Mouse (Mus musculus) adrenal gland, adult 18-20 months (tissue): ENCODE data around the gene Sbp. TPM values are rescaled to one million over a fixed set of nuclear protein-coding genes. Genes with fewer than 3 reads are reported as not detected.
"Not testable (repeated sequence)": the region's sequence is repeated elsewhere in the genome, so short reads cannot be mapped to it uniquely, and the experiment has no call there.

ENCODE experiments used
- DNase-seq, 2 experiments: peaks; one replicate each; pipeline ENCODE4 v3.0.0; 2021 to 2022; ENCODE audit warnings: low spot score in 2 of 2
- long read RNA-seq, 2 experiments: library from polyadenylated mRNA; stranded (forward); transcript quantifications; one replicate each; pipeline ENCODE4 v2.0.0; 2021
- total RNA-seq, 2 experiments: library from RNA; stranded (reverse); gene quantifications; 1 replicate in 1 of 2; 2 replicates in 1 of 2; pipeline ENCODE4 v1.2.3; 2021

Gene Sbp
- total RNA-seq: not detected
- long read RNA-seq, experiment 1: 0 reads
- long read RNA-seq, experiment 2: 0 reads

DNA sequence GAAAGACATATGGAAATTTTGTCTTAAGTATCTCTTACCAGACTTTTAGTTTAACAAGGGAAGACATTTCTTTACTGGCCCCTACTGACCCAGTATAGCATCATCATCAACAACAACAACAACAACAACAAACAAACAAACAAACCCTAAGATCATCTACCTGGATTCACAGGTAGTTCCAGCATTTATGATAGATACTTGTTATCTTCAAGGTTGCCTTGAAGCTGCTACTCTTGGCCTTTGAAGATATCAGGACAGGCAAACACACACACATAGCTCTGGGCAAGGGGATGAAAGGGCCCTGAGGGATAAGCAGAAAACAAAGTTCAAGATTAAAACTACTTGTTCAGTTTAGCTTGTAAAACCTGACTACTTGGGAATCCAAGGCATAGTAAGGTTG, at the start of gene Sbp:
Gene Sbp, plus strand, starts transcription at position 301 of the 400 bp plus-strand sequence.
- DNase-seq: no peak

- DNase-seq: not testable (repeated sequence)
Measured at GRCm38 (mm10) chr17:23917158-23917557, 24.3 kb upstream of the Sbp start, which contains the start of gene Dcpp3. Gene Dcpp3, plus strand, starts transcription at chr17:23917458.

DNA sequence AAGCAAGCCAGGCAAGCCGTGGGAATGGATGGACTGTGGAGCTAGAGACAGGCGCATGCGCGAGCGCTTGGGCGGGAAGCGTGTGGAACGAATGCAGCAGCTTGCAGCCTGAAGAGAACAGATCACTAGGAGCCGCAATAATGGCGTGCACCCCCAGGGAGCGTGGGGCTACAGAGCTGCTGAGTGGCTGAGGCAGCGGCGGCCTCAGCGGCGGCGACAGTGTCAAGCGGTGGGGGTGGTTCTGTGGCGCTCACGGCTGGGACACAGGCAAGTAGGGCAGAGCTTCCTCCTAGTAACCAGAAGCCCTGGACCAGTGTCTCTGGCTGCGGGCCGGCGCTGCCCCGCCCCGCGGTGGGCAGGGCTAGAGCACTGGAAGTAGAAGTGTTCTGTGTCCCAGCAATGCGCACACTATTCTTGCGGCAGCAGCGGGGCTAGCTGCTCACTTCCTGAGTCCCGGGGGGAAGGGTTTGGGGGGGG, 16.9 kb upstream of the Sbp start:
- peak; percentile 83 to 84 for DNase-seq

DNA sequence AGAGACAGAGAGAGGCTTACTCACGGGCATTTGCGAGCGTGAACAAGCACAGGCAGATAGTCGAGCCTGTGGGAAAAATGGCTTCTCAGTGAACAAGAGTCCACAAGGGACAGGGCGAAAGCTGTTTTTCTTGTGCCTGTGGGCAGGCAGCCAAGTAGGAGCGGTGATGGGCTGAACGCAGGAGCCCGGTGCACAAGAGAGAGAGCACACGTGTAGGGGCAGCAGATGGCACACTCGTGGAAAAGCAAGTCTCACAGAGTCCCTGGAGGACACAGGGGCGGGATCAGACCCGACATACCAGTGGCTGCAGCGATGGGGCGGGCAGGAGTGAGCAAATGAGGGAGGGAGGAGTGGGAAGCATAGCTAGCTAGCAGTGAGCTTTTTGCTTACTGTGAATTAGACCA, 16.4 kb upstream of the Sbp start:
- DNase-seq: peak; percentile 41 to 44

- DNase-seq: no peak
Measured at GRCm38 (mm10) chr17:23931157-23931556, 10.3 kb upstream of the Sbp start.

DNA sequence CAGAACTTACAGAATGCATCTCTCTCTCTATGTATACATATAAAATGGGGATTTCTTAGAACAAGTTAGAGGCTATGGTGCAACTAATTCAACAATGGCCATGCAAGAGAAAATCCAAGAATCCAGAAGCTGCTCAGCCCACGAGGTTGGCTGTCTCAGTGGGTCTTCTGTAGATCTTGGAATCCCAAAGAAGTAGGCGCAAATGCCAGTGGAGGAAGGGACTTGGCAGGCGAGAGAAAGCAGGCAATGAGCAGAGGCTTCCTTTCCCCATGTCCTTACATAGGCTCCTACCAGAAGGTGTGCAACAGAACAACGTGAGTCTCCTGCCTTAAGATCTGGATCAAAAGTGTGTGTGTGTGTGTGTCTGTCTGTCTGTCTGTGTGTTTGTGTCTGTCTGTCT, 6.0 kb downstream of the Sbp start:
- DNase-seq: not testable (repeated sequence)

GRCm38 (mm10) chr17:23949068-23949467, 7.6 kb downstream of the Sbp start:
- DNase-seq: no peak

- DNase-seq: not testable (repeated sequence)
Measured at GRCm38 (mm10) chr17:23950828-23951227, 9.4 kb downstream of the Sbp start.

- no peak for DNase-seq
Measured at GRCm38 (mm10) chr17:23955174-23955573, 13.7 kb downstream of the Sbp start, which contains the start of gene Sbpl. Gene Sbpl, minus strand, starts transcription at chr17:23955274.

- DNase-seq: peak; percentile 69 to 71
Measured at GRCm38 (mm10) chr17:23960084-23960738, 18.7 kb downstream of the Sbp start.

DNA sequence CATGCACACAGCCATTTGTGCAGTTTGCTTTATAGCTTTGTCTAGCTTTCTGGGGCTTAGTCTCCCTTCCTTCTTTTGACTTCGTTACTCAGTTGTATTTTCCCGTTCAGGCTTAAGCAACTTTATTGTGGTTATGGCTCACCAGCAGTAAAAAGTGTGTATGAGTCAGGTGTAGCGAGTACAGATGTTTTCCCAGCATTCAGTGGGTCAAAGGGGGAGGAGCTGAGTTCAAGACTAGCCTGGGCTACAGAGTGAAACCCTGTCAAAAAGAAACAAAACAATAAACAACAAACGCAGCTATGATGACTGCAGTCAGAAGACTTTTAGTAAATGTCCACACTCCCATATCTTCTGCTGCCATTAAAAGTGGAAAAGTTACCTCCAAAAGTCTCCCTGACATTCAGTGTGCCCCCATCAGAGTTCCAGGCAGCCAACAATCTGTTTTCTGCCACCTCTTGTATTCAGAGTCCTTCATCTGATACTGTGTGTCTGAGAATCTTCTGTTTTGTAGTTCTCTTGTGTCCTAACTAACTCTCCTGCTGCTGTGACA, 20.2 kb downstream of the Sbp start:
- no peak for DNase-seq

- DNase-seq: no peak
Measured at GRCm38 (mm10) chr17:23965805-23966425, 24.4 kb downstream of the Sbp start.

DNA sequence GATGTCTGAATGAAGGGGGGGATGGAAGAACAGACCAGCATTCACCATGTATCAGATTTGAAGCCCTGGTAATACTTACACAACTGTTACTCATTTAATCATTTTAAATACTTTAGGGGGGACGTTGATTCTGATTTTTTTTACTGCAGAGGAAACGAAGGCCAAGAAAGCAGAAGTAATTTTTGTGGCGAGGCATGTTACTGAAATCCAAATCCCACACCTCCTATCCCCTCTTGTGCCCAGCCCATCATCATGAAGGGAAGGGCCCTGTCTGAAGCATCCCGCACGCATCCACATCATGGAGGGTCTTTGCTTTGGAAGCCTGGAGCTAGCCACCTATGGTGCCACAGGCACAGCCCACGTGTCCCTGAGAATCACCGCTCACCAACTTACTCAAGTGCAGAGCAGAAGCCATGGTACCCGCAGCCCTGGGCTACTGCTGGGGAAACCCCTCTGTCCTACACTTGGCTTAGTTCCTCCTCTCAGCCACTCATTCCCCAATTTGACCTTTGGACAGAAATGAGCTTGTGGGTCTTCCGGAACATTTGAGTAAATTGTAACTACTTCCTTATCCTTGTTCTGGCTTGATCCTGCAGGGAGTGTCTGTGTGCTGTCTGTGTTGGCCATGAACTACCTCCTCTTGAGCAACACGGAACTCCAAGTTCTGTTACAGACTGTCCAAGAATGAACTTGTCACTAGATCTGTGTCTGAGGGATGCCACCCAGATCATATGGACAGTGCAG, 25.4 kb downstream of the Sbp start:
- DNase-seq: no peak

DNA sequence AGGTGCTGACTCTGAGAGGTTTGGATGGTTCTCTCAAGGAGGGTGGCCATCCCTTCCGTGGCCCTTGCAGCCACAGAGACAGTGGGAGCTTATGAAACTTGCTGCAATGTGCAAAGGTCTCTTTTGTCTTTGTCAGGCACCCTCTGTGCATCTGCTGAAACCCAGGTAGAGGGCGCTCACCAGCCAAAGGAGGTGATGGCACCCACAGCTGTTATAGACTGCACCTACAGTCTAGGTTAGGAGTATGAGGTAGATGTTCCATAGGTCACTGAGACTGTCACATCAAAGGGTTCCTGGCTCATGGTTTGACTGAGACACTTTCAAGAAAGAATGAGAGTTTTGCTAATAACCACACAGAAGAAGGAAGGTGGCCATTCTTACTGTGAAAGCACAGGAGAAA, 27.3 kb downstream of the Sbp start:
- DNase-seq: no peak

DNA sequence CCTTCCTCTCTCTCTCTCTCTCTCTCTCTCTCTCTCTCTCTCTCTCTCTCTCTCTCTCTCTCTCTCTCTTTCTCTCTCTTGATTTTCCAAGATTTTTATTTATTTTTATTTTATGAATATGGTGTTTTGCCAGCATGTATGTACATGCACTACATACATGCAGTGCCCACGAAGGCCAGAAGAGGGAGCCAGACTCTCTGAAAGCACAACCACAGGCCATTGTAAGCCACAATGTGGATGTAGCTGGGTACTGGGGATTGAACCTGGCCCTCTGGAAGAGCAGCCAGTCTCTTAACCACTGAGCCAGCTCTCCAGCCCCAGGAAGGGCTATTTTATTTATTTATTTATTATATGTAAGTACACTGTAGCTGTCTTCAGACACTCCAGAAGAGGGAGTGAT, 27.8 kb downstream of the Sbp start:
- DNase-seq: peak; percentile 79 to 84

GRCm38 (mm10) chr17:23971315-23971714, 29.8 kb downstream of the Sbp start:
- DNase-seq: no peak

DNA sequence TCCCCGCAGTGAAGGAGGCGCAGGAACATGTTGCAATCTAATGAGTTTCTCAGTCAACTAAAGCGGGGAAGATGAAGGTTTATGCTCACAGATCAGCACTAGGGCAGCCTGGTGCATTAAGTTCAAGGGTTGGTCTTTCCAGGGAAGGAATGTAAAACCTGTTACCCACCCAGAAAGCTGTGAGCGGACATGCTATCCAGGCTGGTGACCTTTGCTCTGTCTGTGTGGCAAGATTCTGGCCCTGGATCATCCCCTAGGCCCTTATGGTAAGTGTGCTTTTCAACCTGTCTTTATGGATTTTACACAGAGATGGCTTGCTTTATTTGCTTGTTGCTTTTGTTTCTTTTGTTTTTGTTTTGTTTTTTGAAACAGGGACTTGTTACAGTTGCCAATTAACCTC, 35.2 kb downstream of the Sbp start:
- DNase-seq: no peak

DNA sequence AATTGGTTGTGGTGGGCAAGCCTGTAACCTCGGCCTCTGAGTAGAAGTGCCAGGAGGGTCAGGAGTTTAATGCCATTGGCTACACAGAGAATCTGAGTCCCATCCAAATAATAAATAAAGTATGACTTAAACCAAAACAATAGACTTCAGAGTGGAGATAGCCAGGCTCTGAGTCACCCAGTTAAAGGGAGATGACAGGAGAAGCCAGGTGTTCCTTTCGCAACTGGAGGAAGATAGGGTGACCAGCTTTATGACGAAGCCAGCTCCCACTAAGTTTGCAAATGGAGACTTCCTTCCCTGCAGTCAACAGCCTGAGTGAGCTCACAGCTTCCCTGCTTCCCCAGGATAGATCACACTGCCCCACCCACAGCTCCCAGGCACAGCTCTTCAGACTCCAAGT, 38.0 kb downstream of the Sbp start:
- no peak for DNase-seq

DNA sequence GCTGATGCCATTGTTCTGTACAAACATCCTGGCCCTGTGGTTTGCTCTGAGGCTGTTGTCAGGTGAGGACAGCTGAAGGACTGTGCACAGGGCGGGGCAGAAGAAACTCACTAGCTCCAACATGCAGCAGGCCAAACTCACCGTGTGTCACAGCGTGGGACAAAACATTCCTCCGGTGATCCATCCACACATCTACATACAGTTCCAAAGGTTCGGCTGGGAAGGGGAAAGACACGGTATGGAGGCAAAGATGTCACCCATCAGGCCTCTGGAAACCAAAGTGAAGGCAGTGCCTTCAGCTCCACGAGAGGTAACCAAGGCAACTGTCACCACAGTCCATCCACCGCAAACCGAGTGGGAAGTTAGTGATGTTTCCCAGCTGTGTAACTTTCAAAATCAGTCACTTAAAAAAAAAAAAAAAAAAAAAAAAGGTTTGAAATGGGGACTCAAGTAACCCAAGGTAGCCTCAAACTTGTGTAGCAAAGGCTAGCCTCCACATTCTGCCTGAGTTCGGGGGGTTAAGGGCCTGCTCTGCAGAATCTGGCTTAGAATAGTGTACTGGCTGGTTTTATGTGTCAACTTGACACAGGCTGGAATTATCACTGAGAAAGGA, 38.9 kb downstream of the Sbp start, which contains the start of gene Prss30:
Gene Prss30, minus strand, starts transcription at position 270 of the 613 bp plus-strand sequence.
- DNase-seq: no peak

GRCm38 (mm10) chr17:23982912-23983311, 41.4 kb downstream of the Sbp start:
- DNase-seq: no peak

GRCm38 (mm10) chr17:23984989-23985388, 43.5 kb downstream of the Sbp start:
- no peak for DNase-seq
